Mouse (Mus musculus): ENCODE measurements around the gene Gdpd3.
"Not testable (repeated sequence)": the region's sequence is repeated elsewhere in the genome, so short reads cannot be mapped to it uniquely, and the experiment has no call there.

Gdpd3 gene

GRCm38 (mm10) chr7:126760391-126760802 is 5.7 kb upstream of the Gdpd3 start:
- DNase-seq (ENCODE audit: low spot score in 2 of 2): peak in 1 of 2 experiments; percentile 50

GRCm38 (mm10) chr7:126760956-126761355 is 5.2 kb upstream of the Gdpd3 start:
- no peak for DNase-seq (ENCODE audit: low spot score in 2 of 2)

GRCm38 (mm10) chr7:126761529-126762067 is 4.5 kb upstream of the Gdpd3 start:
- no peak for DNase-seq (ENCODE audit: low spot score in 2 of 2)

DNA sequence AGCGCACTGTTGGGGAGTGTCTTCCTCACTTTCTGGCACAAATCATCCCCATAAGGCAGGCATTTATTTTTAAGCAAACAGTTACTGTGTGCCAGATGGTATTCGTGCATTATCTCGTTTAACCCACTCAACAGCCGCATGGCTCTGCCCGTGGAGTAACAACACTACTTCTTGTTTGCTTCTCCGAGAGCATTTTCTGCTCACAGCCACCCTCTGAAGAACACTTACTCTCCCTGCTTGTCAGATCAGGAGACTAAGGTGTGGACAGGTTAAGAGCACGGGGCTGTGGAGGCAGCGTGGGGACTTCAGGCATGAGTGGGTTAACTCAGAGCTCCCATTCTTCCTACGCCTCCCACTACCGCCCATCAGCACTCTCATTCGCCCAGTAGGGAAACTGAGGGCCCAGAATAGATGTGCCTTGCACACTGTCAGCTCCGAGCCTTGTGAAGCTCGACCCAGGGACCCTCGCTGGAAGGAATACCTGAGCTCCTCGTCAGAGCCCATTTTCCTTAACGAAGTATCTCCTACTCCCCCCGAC is 3.6 kb upstream of the Gdpd3 start:
- DNase-seq (ENCODE audit: low spot score in 2 of 2): no peak

GRCm38 (mm10) chr7:126765540-126765939 is 594 bp upstream of the Gdpd3 start:
- DNase-seq (ENCODE audit: low spot score in 2 of 2): no peak

- no peak for DNase-seq (ENCODE audit: low spot score in 2 of 2)
These were observed 867 bp downstream of the Gdpd3 start for GRCm38 (mm10) chr7:126767001-126767400.

- DNase-seq (ENCODE audit: low spot score in 2 of 2): no peak
These were observed 4.7 kb downstream of the Gdpd3 start for GRCm38 (mm10) chr7:126770784-126771183.

GRCm38 (mm10) chr7:126773351-126773750 is 7.2 kb downstream of the Gdpd3 start:
- DNase-seq (ENCODE audit: low spot score in 2 of 2): no peak

DNA sequence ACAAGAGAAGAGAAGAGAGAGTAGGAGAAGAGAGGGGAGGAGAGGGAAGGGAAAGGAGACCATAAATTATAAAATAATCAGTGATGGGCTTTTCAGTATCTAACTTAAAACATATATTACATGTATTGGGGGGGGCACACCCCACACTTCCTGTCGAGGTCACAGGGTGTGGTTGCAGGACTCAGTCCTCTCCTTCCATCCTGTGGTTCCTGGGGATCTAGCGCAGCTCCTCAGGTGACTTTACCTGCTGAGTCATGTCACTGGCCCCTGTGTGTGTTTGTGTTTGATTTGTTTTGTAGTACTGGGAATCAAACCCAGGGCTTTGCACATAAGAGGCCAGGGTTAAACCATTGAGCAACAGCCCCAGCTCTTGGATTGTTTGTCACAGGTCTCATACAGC is 8.3 kb downstream of the Gdpd3 start:
- no peak for DNase-seq (ENCODE audit: low spot score in 2 of 2)

- DNase-seq (ENCODE audit: low spot score in 2 of 2): no peak
These were observed 9.2 kb downstream of the Gdpd3 start for GRCm38 (mm10) chr7:126775185-126775977.

DNA sequence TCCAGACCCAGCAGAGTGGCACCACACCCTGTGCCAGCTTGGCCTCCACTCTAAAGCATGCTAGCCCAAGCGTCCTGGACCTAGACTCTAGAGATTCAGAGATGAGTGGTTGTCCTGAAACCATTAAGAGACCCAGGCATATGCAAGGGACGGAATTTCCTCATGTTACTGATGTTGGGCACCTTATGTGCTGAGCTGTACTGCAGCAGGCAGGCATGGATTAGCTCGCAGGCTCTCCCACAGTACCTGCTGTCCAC is 9.8 kb downstream of the Gdpd3 start:
- no peak for DNase-seq (ENCODE audit: low spot score in 2 of 2)

- peak; percentile 94 for DNase-seq (ENCODE audit: low spot score in 2 of 2)
These were observed 10.5 kb downstream of the Gdpd3 start, which contains the start of gene Ypel3 for GRCm38 (mm10) chr7:126776598-126777057. TSS of gene Ypel3 (plus strand) at chr7:126776955.

- no peak for DNase-seq (ENCODE audit: low spot score in 2 of 2)
These were observed 11.3 kb downstream of the Gdpd3 start for GRCm38 (mm10) chr7:126777476-126777875.

DNA sequence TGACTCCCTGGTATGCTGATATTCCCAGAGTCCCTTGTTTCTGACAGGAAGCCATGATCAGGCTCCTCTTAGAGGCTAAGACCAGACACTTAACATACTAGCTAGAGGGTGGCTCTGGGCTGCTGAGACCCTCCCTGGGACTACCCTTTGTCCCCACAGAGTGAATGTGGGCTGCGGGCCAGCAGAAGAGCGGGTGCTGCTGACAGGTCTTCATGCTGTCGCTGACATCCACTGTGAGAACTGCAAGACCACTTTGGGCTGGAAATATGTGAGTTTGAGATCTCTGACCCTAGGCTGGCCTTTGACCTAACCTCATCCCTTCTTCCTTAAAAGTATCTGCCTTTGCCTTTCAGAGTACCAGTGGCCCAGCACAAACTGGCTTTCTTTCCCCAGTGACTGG is 12.0 kb downstream of the Gdpd3 start:
- DNase-seq (ENCODE audit: low spot score in 2 of 2): no peak

DNA sequence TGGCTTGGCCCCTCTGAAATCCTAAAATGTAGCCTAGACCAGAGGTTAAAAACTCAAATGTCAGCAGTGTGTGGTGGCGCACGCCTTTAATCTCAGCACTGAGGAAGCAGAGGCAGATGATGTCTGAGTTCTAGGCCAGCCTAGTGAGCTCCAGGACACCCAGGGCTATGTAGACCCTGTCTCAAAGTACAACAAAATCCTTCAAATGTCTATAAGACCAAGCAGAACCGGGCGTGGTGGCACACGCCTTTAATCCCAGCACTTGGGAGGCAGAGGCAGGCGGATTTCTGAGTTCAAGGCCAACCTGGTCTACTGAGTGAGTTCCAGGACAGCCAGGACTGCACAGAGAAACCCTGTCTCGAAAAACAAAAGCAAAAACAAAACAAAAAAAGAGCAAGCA is 13.0 kb downstream of the Gdpd3 start:
- not testable (repeated sequence) for DNase-seq (ENCODE audit: low spot score in 2 of 2)

DNA sequence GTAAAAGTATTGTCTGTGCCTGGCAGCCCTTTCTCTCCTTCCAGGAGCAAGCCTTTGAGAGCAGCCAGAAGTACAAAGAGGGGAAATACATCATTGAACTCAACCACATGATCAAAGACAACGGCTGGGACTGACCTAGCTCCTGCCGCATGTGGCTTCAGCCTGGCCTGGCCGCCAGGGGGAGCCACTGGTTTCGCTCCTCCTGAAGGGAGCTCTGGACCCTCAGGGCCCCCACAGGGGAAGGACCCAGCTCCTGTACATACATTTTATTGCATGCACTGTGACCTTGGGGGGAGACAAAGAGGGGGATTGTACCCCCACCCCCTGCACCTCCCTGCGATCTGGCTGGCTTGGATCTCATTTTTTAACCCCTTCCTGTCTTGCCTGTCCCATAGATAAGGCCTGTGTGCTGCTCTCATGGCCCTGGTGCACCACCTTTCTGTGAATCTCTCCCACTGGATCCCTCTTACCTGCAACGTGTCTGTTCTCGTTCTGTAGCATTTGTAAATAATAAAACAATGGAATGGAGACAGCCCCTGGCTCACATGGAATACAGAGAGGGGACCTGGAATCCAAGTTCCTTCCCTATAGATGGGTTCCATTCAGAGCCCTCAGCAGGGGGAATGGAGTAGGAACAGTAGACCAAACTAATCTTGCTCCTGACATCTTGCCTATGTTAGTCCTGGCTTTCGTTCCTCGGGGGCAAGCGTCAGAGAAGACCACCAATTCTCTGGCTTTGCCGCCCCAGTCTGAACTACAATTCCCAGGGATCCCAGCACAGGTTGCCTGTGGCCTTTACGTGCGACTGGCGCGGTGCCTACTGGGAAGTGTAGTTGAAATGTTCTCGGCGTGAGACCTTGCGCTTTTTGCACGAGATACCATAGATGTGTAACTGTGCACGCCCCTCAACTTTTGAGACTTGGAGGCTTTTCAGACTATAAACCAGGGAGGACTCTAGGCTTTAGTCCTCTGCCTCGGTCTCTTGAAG is 14.1 kb downstream of the Gdpd3 start:
- DNase-seq (ENCODE audit: low spot score in 2 of 2): peak; percentile 82 to 86

DNA sequence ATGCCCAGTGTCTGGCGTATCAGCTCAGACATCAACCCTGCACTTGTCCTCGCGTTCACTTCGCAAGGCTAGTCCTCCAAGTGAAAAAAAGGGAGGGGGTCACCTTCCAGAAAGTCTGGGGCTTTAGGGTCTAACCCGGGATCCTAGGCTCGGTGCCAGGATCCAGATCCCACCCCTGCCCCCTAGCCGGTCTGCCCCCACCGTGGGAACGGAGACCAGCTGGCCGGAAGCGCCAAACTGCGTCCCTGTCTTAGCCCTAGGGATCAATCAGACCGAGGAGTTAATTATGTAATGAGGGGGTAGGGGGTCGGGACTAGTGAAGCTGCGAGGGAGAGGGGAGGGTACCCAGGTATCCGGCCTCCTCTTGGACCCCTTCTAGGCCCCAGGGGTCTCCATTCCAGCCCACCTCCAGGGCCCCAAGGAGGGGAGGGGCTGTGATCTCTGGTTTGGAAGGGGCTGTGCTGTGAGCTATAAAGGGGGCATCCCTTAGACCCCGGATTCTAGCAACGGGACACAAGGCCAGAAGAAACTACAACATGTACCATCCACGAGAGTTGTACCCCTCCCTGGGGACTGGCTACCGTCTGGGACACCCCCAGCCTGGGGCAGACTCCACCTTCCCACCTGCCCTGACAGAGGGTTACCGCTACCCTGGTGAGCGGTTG is 15.0 kb downstream of the Gdpd3 start, which contains the start of gene Tbx6:
Gene Tbx6, plus strand, starts transcription at position 513 of the 665 bp plus-strand sequence.
- peak in 1 of 2 experiments; percentile 27 for DNase-seq (ENCODE audit: low spot score in 2 of 2)

- no peak for DNase-seq (ENCODE audit: low spot score in 2 of 2)
These were observed 15.7 kb downstream of the Gdpd3 start for GRCm38 (mm10) chr7:126781661-126782370.

GRCm38 (mm10) chr7:126782693-126783092 is 16.6 kb downstream of the Gdpd3 start:
- DNase-seq (ENCODE audit: low spot score in 2 of 2): no peak

GRCm38 (mm10) chr7:126784469-126784868 is 18.3 kb downstream of the Gdpd3 start:
- DNase-seq (ENCODE audit: low spot score in 2 of 2): no peak

DNA sequence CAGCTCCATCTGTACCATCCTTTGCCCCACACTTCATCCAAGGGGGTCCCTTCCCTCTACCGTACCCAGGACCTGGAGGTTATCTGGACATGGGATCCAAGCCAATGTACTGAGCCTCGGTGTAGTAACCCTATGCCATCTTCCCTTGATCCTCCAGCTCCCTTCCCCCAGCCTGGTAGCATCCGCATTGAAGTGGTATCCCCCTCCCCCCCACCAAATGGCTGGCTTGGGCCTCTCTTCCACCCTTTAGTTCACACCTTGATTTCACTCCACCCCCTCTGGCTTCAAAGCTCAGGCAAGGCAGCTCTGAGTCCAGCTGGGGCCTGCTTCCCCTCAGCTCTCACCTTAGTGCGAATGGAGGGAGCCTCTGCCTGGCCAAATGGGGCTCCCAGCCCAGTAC is 18.9 kb downstream of the Gdpd3 start:
- DNase-seq (ENCODE audit: low spot score in 2 of 2): no peak
